Mouse (Mus musculus) embryo, embryonic 9.5 days (tissue): ENCODE measurements around the gene Ankrd60.
A peak's percentile ranks its signal among the peaks of the same experiment; 100 is the strongest.

Experiments
- DNase-seq: peaks from one replicate; pipeline ENCODE4 v3.0.0-alpha.2; 2017; ENCODE audit errors: extremely low spot score

The Ankrd60 gene

GRCm38 (mm10) chr2:173577669-173578557, at the start of gene Ankrd60:
Ankrd60 (minus strand) TSS chr2:173578365.
- DNase-seq: peak; percentile 55

- no peak for DNase-seq
Observed at GRCm38 (mm10) chr2:173625786-173626185, 47.6 kb upstream of the Ankrd60 start.

GRCm38 (mm10) chr2:173624667-173625066, 46.5 kb upstream of the Ankrd60 start:
- no peak for DNase-seq

GRCm38 (mm10) chr2:173622173-173622601, 44.0 kb upstream of the Ankrd60 start:
- DNase-seq: no peak

GRCm38 (mm10) chr2:173620645-173621044, 42.5 kb upstream of the Ankrd60 start:
- no peak for DNase-seq

- no peak for DNase-seq
Observed at GRCm38 (mm10) chr2:173619132-173619531, 41.0 kb upstream of the Ankrd60 start.

GRCm38 (mm10) chr2:173616156-173616555, 38.0 kb upstream of the Ankrd60 start:
- DNase-seq: no peak

DNA sequence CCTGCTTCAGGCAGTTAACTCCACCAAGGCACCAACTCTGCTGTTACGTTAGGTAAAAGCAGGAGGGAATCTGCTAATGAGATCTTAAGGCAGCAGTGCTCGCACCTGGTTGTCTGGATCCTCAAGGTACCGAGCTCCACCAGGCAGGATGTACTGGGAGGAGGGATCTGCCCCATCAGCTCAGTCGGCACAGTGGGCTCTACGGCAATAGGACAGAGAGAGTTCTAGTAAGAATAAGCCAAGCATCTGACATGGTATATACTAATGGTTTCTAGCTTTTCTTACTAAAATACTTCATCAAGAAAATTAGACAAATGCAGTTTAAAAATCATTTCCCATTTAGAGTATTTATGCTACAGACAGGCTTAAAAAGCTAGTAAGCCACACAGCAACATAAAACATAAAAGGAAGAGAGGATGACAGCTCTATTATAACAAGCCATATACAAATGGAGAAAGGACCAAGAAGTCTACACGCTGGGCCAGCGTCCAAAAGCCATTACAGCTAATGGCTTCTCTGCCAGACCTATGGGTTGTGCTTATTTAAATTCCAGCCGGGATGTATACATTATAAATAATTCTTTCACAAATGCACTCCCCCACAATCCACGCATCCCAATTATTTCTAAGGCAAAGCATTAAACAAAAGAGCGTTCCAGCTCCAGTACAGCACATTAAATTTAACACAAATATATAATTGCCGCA, 37.4 kb upstream of the Ankrd60 start:
- DNase-seq: no peak

GRCm38 (mm10) chr2:173608020-173608958, 30.1 kb upstream of the Ankrd60 start:
- DNase-seq: no peak

DNA sequence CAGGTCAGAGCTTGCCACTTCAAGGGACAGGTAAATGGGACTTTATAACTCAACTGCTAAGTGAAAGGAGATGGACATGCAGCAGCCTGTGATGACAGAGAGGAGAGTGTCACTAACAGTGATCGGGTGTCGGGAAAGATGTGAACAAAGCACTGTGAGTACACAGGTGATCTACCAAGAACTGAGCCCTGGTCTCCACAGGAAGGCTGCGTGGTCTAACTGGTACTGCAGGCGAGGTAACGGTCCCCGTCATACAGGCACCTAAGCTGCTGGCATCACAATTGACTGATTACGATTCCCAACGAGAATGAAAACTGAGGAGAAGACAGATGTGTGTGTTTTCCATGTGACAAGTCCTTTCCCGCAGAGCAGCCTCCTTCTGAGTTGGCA, 28.2 kb upstream of the Ankrd60 start:
- DNase-seq: no peak

- DNase-seq: no peak
Observed at GRCm38 (mm10) chr2:173605713-173606414, 27.7 kb upstream of the Ankrd60 start.

DNA sequence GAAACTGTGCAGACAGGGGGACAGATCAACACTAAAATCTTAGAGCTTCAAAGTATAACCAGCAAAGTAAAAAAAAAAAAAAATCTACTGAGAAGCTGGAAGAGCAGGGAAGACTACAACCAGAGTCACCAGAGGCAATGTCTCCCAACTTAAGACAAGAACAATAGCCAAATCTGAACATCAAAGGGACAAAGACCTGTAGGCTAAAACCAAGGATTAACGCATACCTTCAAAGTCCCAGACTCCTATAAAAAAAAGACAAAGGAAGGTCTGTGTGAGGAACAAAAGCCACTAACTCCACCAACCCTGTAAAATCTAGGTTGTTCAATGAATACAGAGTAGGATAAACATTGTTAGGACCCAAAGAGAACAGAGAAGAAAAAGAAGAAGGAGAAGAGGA, 23.7 kb upstream of the Ankrd60 start:
- no peak for DNase-seq

DNA sequence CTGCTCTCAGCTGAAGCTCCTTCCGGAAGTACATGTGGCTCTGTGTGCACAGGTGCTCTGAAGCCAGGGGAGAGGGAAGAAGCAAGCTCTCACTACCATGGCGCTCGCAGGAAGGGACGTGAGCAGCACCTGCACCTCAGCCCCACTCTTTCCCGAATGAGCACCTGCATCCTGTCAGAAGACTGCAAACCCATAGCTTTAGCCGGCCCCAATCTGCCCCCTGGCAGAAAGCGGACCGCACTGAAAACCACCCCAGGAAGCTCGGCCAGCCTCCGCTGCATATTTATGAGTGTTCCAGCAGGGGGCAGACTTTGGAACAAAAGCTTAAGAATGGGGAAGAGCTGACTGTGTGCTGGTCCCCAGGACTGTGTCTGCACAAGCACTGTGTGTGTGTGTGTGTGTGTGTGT, 17.2 kb upstream of the Ankrd60 start:
- no peak for DNase-seq

GRCm38 (mm10) chr2:173594313-173595063, 16.3 kb upstream of the Ankrd60 start:
- no peak for DNase-seq

DNA sequence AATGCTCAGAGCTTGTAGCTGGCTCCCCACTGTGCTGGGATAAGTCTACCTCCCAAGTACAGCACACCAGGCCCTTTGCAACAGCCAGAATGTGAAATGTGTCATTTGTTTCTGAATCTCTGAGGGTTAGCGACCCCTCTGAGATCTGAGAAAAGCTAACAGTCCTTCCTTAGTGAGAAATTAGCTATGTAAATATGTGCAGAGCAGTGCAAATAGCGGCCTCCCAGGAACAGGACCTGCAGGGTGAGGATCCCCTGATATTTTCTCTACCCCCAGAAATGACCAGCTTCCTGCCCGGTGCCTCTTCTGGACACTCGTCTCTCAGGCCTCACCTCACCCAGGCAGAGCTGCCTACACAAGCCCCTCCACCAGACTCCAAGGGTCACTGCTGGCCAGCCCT, 15.7 kb upstream of the Ankrd60 start:
- no peak for DNase-seq

GRCm38 (mm10) chr2:173592781-173593180, 14.6 kb upstream of the Ankrd60 start:
- DNase-seq: no peak

DNA sequence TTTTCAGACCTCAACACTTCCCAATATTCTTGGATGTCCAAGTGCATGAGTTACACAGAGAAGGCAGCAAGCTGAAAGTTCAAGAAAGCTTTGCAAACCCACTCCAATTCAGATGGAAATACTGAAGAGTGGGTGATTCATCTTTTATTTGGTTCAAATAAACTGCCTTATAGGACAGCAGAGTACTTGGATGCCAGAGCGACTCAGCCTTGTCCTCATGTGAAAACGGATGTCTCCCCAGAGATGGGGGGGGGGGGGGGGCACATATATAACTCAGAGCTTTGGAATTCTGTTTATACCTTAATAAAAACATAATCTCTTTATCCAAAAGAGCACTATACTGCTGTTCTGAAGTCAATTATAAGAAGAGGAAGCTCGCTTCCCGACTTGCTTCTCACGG, 9.2 kb upstream of the Ankrd60 start:
- DNase-seq: no peak

GRCm38 (mm10) chr2:173586118-173586968, 8.2 kb upstream of the Ankrd60 start:
- peak; percentile 87 for DNase-seq

- DNase-seq: peak; percentile 85
Observed at GRCm38 (mm10) chr2:173585387-173586117, 7.4 kb upstream of the Ankrd60 start.
